Mouse (Mus musculus) heart, postnatal 0 days (tissue): ENCODE data around the gene Naxe. TPM values are rescaled to one million over a fixed set of nuclear protein-coding genes. Genes with fewer than 3 reads are reported as not detected.

Experiments used
- ATAC-seq: fragments of 200-750 bp; cut with Nextera tagmentation; 2 replicates; pipeline ENCODE4 v1.8.0; 2017; ENCODE audit warnings: low read depth, moderate number of reproducible peaks, moderate library complexity; ENCODE audit not compliant: insufficient read depth
- DNase-seq: peaks from one replicate; pipeline ENCODE4 v3.0.0-alpha.2; 2016; ENCODE audit warnings: low spot score
- H3K27ac ChIP-seq: fragments of 300-500 bp; sonication (generic); 2 replicates; pipeline ENCODE4 v1.5.1; 2014; ENCODE audit warnings: low read depth, mild to moderate bottlenecking
- H3K27me3 ChIP-seq: fragments of 300-500 bp; sonication (generic); 2 replicates; pipeline ENCODE4 v1.6.1; 2014; ENCODE audit warnings: low read length, mixed read lengths; ENCODE audit not compliant: control insufficient read depth, insufficient read depth
- H3K36me3 ChIP-seq: fragments of 300-500 bp; sonication (generic); replicated peaks from 2 replicates; pipeline ENCODE4 v1.6.1; 2014; ENCODE audit warnings: low read length, mixed read lengths; ENCODE audit not compliant: control insufficient read depth, insufficient read depth
- H3K4me1 ChIP-seq: fragments of 300-500 bp; sonication (generic); 2 replicates; pipeline ENCODE4 v1.6.1; 2014; ENCODE audit warnings: antibody characterized with exemption; ENCODE audit not compliant: control insufficient read depth, insufficient read depth
- H3K4me2 ChIP-seq: fragments of 300-500 bp; sonication (generic); 2 replicates; pipeline ENCODE4 v1.6.1; 2014; ENCODE audit warnings: low read depth, mild to moderate bottlenecking, low read length, moderate library complexity
- H3K4me3 ChIP-seq: fragments of 300-500 bp; sonication (generic); 2 replicates; pipeline ENCODE4 v1.5.1; 2014; ENCODE audit warnings: low read depth, low read length
- H3K9ac ChIP-seq: fragments of 300-500 bp; sonication (generic); replicated peaks from 2 replicates; pipeline ENCODE4 v1.6.1; 2014; ENCODE audit warnings: low read depth, low read length, mixed read lengths
- H3K9me3 ChIP-seq: fragments of 300-500 bp; sonication (generic); replicated peaks from 2 replicates; pipeline ENCODE4 v1.6.1; 2016; ENCODE audit warnings: low read length; ENCODE audit not compliant: control insufficient read depth
- CTCF ChIP-seq: IDR thresholded peaks from 2 replicates; pipeline ENCODE4 v1.5.1; 2016; ENCODE audit warnings: antibody characterized with exemption, control low read depth, low read depth
- EP300 ChIP-seq: IDR thresholded peaks from 2 replicates; pipeline ENCODE4 v1.6.1; 2016; ENCODE audit warnings: antibody characterized with exemption, low read depth
- WGBS: fragments of 180-500 bp; shearing (Covaris S2); extraction: QIAGEN DNeasy Blood & Tissue Kit; methylation state at CpG from one replicate; pipeline ENCODE4 v1.1.7; 2014; 5-methylcytosine and 5-hydroxymethylcytosine counted together
- polyA plus RNA-seq: library from polyadenylated mRNA; unstranded; fragments of >200 nt; fragmentation: Nextera tagmentation; extraction: Ambion mirVana; gene quantifications from 2 replicates; pipeline ENCODE4 v1.2.1, GENCODE M21; 2015
- total RNA-seq: library from RNA; depleted of rRNA; stranded (reverse); fragments of >200 nt; gene quantifications from 2 replicates; pipeline ENCODE4 v1.2.3, GENCODE M21; 2014; ENCODE audit warnings: low replicate concordance; rRNA removed

Naxe gene
- total and polyA plus RNA-seq, 2 experiments from 2014 or later, result 119 to 151 TPM

- peak; percentile 90 for ATAC-seq
- WGBS, result 3% methylated on average over 66 of the region's 66 CpGs
- H3K9ac ChIP-seq, result no peak overlapping the region
- H3K27me3 ChIP-seq, result peaks cover 70% of the 10 kb centered on the region
- no peaks in the 10 kb centered on the region for H3K36me3 ChIP-seq
- no peak for TF ChIP-seq EP300
- no peak for TF ChIP-seq CTCF
- H3K4me1 ChIP-seq, result peaks cover 6% of the 10 kb centered on the region
- H3K4me2 ChIP-seq, result peak overlapping the region; percentile 81
- H3K9me3 ChIP-seq, result no peaks in the 10 kb centered on the region
- no peak overlapping the region for H3K27ac ChIP-seq
- H3K4me3 ChIP-seq, result peak overlapping the region; percentile 48
- peak; percentile 64 for DNase-seq
Observed at GRCm38 (mm10) chr3:88022322-88023191, 35.7 kb downstream of the Naxe start.

DNA sequence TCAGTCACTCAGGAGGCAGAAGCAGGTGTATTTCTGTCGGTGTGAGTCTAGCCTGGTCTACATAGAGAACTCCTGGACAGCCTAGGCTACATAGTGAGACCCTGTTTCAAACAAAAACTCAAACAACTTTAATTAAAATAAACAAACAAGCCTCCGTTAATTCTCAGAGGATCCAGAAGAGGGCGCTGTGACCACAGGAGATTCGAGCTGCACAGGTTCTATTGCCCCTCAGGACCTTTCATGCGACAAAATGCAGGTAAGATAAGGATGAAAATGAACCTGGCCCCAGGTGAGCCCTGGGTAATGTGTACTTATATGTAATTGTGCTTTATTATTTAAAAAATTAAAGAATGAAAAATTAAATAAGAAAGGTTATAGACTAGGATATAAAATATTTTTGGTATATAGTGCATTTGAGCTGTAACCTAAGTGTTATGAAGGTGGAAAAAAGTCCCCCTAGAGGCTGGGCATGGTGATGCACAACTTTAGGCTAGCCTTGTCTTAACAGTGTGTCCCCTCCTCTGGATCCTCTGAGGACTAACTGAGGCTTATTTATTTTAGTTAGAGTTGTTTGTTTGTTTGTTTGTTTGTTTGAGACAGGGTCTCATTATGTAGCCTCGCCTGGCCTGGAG is 47.5 kb downstream of the Naxe start:
- no peak overlapping the region for H3K9ac ChIP-seq
- ATAC-seq (no peak), DNase-seq (no peak)
- H3K4me3 ChIP-seq, result no peak overlapping the region
- TF ChIP-seq CTCF, result peak; percentile 50
- TF ChIP-seq EP300, result no peak
- no peaks in the 10 kb centered on the region for H3K36me3 ChIP-seq
- H3K9me3 ChIP-seq, result no peaks in the 10 kb centered on the region
- H3K4me2 ChIP-seq, result no peak overlapping the region
- WGBS, result 9% methylated on average over 6 of the region's 6 CpGs
- H3K27me3 ChIP-seq, result 0 out of 2 replicates have a peak, but pooled peaks cover 2% of the 10 kb centered on the region
- no peak overlapping the region for H3K27ac ChIP-seq
- H3K4me1 ChIP-seq, result peaks cover 10% of the 10 kb centered on the region

Other genes with a start within 250 kb of the Naxe start
- 42.7 and 69.9 TPM in 2 replicates for gene Pear1, start 234.2 kb downstream of the Naxe start, total RNA-seq
- 10.3 and 10.8 TPM in 2 replicates for gene Pear1, start 234.2 kb downstream of the Naxe start, polyA plus RNA-seq
- 1.7 TPM in 1 of 2 replicates, not detected in the other for gene Sh2d2a, start 211.7 kb downstream of the Naxe start, total RNA-seq
- 0.08 and 0.10 TPM in 2 replicates for gene Sh2d2a, start 211.7 kb downstream of the Naxe start, polyA plus RNA-seq
- 55.6 and 68.6 TPM in 2 replicates for gene Prcc, start 172.9 kb downstream of the Naxe start, total RNA-seq
- gene Prcc, start 172.9 kb downstream of the Naxe start, polyA plus RNA-seq, result 10.0 and 12.1 TPM in 2 replicates
- 62.1 and 79.7 TPM in 2 replicates for gene Hdgf, start 152.2 kb downstream of the Naxe start, total RNA-seq
- 81.0 and 83.8 TPM in 2 replicates for gene Hdgf, start 152.2 kb downstream of the Naxe start, polyA plus RNA-seq
- 53.9 and 57.1 TPM in 2 replicates for gene Mrpl24, start 139.0 kb downstream of the Naxe start, total RNA-seq
- gene Mrpl24, start 139.0 kb downstream of the Naxe start, polyA plus RNA-seq, result 62.3 and 67.2 TPM in 2 replicates
- 8.2 and 24.0 TPM in 2 replicates for gene Isg20l2, start 128.2 kb downstream of the Naxe start, total RNA-seq
- 14.2 and 16.2 TPM in 2 replicates for gene Isg20l2, start 128.2 kb downstream of the Naxe start, polyA plus RNA-seq
- 14.5 and 56.8 TPM in 2 replicates for gene Rrnad1, start 127.8 kb downstream of the Naxe start, total RNA-seq
- gene Rrnad1, start 127.8 kb downstream of the Naxe start, polyA plus RNA-seq, result 7.9 and 8.0 TPM in 2 replicates
- 0.53 TPM in 1 of 2 replicates, not detected in the other for gene Crabp2, start 109.8 kb downstream of the Naxe start, total RNA-seq
- 0.37 and 0.62 TPM in 2 replicates for gene Crabp2, start 109.8 kb downstream of the Naxe start, polyA plus RNA-seq
- gene Nes, start 87.4 kb downstream of the Naxe start, total RNA-seq, result 17.2 and 35.7 TPM in 2 replicates
- gene Nes, start 87.4 kb downstream of the Naxe start, polyA plus RNA-seq, result 9.1 and 9.9 TPM in 2 replicates
- gene Bcan, start 58.3 kb downstream of the Naxe start, total RNA-seq, result not detected in 2 replicates
- gene Bcan, start 58.3 kb downstream of the Naxe start, polyA plus RNA-seq, result 0.04 TPM in 1 of 2 replicates, not detected in the other
- gene Hapln2, start 30.9 kb downstream of the Naxe start, total RNA-seq, result not detected in 2 replicates
- 0.10 and 0.15 TPM in 2 replicates for gene Hapln2, start 30.9 kb downstream of the Naxe start, polyA plus RNA-seq
- 1.2 and 3.4 TPM in 2 replicates for gene Gpatch4, start 15.4 kb downstream of the Naxe start, total RNA-seq
- gene Gpatch4, start 15.4 kb downstream of the Naxe start, polyA plus RNA-seq, result 10.9 and 11.6 TPM in 2 replicates
- gene Ttc24, start 19.8 kb upstream of the Naxe start, total RNA-seq, result not detected in 2 replicates
- gene Ttc24, start 19.8 kb upstream of the Naxe start, polyA plus RNA-seq, result not detected in 2 replicates
- 35.3 and 68.3 TPM in 2 replicates for gene Iqgap3, start 23.5 kb upstream of the Naxe start, total RNA-seq
- gene Iqgap3, start 23.5 kb upstream of the Naxe start, polyA plus RNA-seq, result 5.4 and 6.8 TPM in 2 replicates
- gene Mef2d, start 83.9 kb upstream of the Naxe start, total RNA-seq, result 70.8 and 75.8 TPM in 2 replicates
- gene Mef2d, start 83.9 kb upstream of the Naxe start, polyA plus RNA-seq, result 30.0 and 30.8 TPM in 2 replicates
- gene Rhbg, start 196.2 kb upstream of the Naxe start, total RNA-seq, result 0.19 TPM in 1 of 2 replicates, not detected in the other
- gene Rhbg, start 196.2 kb upstream of the Naxe start, polyA plus RNA-seq, result not detected in 2 replicates
- not detected in 2 replicates for gene Gm38392, start 228.7 kb upstream of the Naxe start, total RNA-seq
- gene Gm38392, start 228.7 kb upstream of the Naxe start, polyA plus RNA-seq, result 0.16 TPM in 1 of 2 replicates, not detected in the other
- 21.5 and 30.3 TPM in 2 replicates for gene Tsacc, start 238.5 kb upstream of the Naxe start, total RNA-seq
- 14.3 and 16.7 TPM in 2 replicates for gene Tsacc, start 238.5 kb upstream of the Naxe start, polyA plus RNA-seq
- gene Cct3, start 238.6 kb upstream of the Naxe start, total RNA-seq, result 187 and 208 TPM in 2 replicates
- gene Cct3, start 238.6 kb upstream of the Naxe start, polyA plus RNA-seq, result 254 and 256 TPM in 2 replicates